Mouse (Mus musculus) frontal cortex, adult 2 months (tissue): ENCODE data around the gene Ankrd35. TPM values are rescaled to one million over a fixed set of nuclear protein-coding genes. Genes with fewer than 3 reads are reported as not detected.

ENCODE experiments used
- polyA plus RNA-seq: library from polyadenylated mRNA; depleted of rRNA; stranded (reverse); fragments of >200 nt; gene quantifications from 2 replicates; pipeline ENCODE4 v1.2.3, GENCODE M21; 2012; rRNA removed

Gene Ankrd35
- polyA plus RNA-seq, 1 experiment: 9.8 TPM

Other genes starting within 250 kb of the Ankrd35 start
- gene BC107364, start 217.8 kb upstream of the Ankrd35 start, polyA plus RNA-seq: not detected in 2 replicates
- gene Hfe2, start 145.0 kb upstream of the Ankrd35 start, polyA plus RNA-seq: 0.60 and 1.1 TPM in 2 replicates
- gene Txnip, start 112.2 kb upstream of the Ankrd35 start, polyA plus RNA-seq: 27.5 and 27.7 TPM in 2 replicates
- gene Gm16253, start 93.1 kb upstream of the Ankrd35 start, polyA plus RNA-seq: not detected in 2 replicates
- 67.3 and 84.3 TPM in 2 replicates for gene Polr3gl, start 76.0 kb upstream of the Ankrd35 start, polyA plus RNA-seq
- gene Ankrd34a, start 73.5 kb upstream of the Ankrd35 start, polyA plus RNA-seq: 50.2 and 57.4 TPM in 2 replicates
- 30.3 and 30.7 TPM in 2 replicates for gene Lix1l, start 69.0 kb upstream of the Ankrd35 start, polyA plus RNA-seq
- 37.4 and 40.3 TPM in 2 replicates for gene Rbm8a, start 40.2 kb upstream of the Ankrd35 start, polyA plus RNA-seq
- 61.4 and 64.5 TPM in 2 replicates for gene Pex11b, start 34.8 kb upstream of the Ankrd35 start, polyA plus RNA-seq
- gene Gm42957, start 34.7 kb upstream of the Ankrd35 start, polyA plus RNA-seq: 0.10 and 0.11 TPM in 2 replicates
- gene Itga10, start 24.5 kb upstream of the Ankrd35 start, polyA plus RNA-seq: 2.9 and 3.2 TPM in 2 replicates
- gene Pias3, start 26.3 kb downstream of the Ankrd35 start, polyA plus RNA-seq: 25.2 and 25.8 TPM in 2 replicates
- 10.2 and 10.5 TPM in 2 replicates for gene Nudt17, start 38.4 kb downstream of the Ankrd35 start, polyA plus RNA-seq
- gene Polr3c, start 57.5 kb downstream of the Ankrd35 start, polyA plus RNA-seq: 34.2 and 34.4 TPM in 2 replicates
- 46.0 and 49.0 TPM in 2 replicates for gene Rnf115, start 57.5 kb downstream of the Ankrd35 start, polyA plus RNA-seq
- gene Pdzk1, start 159.2 kb downstream of the Ankrd35 start, polyA plus RNA-seq: 0.32 and 0.36 TPM in 2 replicates
- 0.06 TPM in 1 of 2 replicates, not detected in the other for gene Cd160, start 159.2 kb downstream of the Ankrd35 start, polyA plus RNA-seq
- 0.55 and 0.62 TPM in 2 replicates for gene Gja5, start 234.6 kb downstream of the Ankrd35 start, polyA plus RNA-seq
- 17.7 and 19.3 TPM in 2 replicates for gene Gpr89, start 235.2 kb downstream of the Ankrd35 start, polyA plus RNA-seq